Comparison of ENCODE assay signal across 27 mouse cellular contexts in the genomic region with DNA sequence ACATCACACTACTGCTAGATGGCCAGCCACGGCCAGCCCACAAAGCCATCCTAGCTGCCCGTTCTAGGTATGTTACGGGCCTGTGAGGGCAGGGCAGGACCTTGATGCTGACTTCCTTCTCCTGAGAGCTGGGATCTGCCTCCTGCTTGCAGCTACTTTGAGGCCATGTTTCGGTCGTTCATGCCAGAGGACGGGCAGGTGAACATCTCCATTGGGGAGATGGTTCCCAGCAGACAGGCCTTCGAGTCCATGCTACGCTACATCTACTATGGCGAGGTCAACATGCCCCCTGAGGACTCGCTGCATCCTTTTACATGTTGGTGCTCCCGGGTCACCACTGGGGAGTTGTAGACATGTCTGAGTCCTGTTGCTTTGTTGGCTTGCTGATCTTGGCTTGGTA. TPM values are rescaled to one million over a fixed set of nuclear protein-coding genes. Genes with fewer than 3 reads are reported as not detected.
"Had no signal": no experiment of that assay in that cellular context is flagged by ENCODE, and none has a peak within 500 bp of the region (broad histone marks: within the 10 kb centered on the region; RNA-seq: fewer than 3 reads in every experiment).

No protein-coding gene starts in this region.

- DNase-seq: gastrocnemius, postnatal 14 days; gastrocnemius, postnatal 36 days; heart, adult 18-20 months; heart, postnatal 14 days; heart, postnatal 36 days; kidney, adult 11 months; kidney, adult 2 months; kidney, adult 9 months; kidney, postnatal 14 days; kidney, postnatal 36 days; layer of hippocampus, adult 9-11 months; layer of hippocampus, postnatal 36 days; left cerebral cortex, postnatal 4 days had no signal

- H3K4me3 ChIP-seq: heart, embryonic 10.5 days; heart, embryonic 13.5 days; heart, embryonic 15.5 days; hindbrain, embryonic 13.5 days; hindbrain, embryonic 15.5 days; kidney, embryonic 15.5 days; limb, embryonic 13.5 days; limb, embryonic 15.5 days; liver, embryonic 12.5 days had no signal

- H3K4me1 ChIP-seq: heart, embryonic 13.5 days; heart, embryonic 15.5 days; limb, embryonic 13.5 days had no signal

- H3K27ac ChIP-seq: heart, embryonic 10.5 days; heart, embryonic 13.5 days; heart, embryonic 15.5 days; hindbrain, embryonic 13.5 days; hindbrain, embryonic 15.5 days; hindbrain, postnatal 0 days; kidney, embryonic 15.5 days; kidney, postnatal 0 days; limb, embryonic 13.5 days; limb, embryonic 15.5 days; liver, embryonic 12.5 days; liver, embryonic 14.5 days had no signal

- H3K27me3 ChIP-seq: heart, embryonic 13.5 days; heart, embryonic 15.5 days; hindbrain, embryonic 13.5 days; hindbrain, embryonic 15.5 days; kidney, embryonic 15.5 days; limb, embryonic 13.5 days; limb, embryonic 15.5 days; liver, embryonic 12.5 days had no signal

- H3K4me2 ChIP-seq: heart, embryonic 13.5 days; heart, embryonic 15.5 days; hindbrain, embryonic 13.5 days; hindbrain, embryonic 15.5 days; kidney, embryonic 15.5 days; limb, embryonic 13.5 days; limb, embryonic 15.5 days; liver, embryonic 12.5 days had no signal

- ATAC-seq: hindbrain, postnatal 0 days; intestine, embryonic 16.5 days; liver, embryonic 12.5 days had no signal

- H3K9ac ChIP-seq: heart, embryonic 13.5 days; heart, embryonic 15.5 days; hindbrain, embryonic 13.5 days; hindbrain, embryonic 15.5 days; kidney, embryonic 15.5 days; limb, embryonic 13.5 days; limb, embryonic 15.5 days; liver, embryonic 12.5 days; liver, embryonic 14.5 days had no signal

- H3K9me3 ChIP-seq: heart, embryonic 10.5 days; heart, embryonic 13.5 days; heart, embryonic 15.5 days; hindbrain, embryonic 13.5 days; hindbrain, embryonic 15.5 days; kidney, embryonic 15.5 days; limb, embryonic 13.5 days; limb, embryonic 15.5 days; liver, embryonic 12.5 days had no signal

RNA-seq across cellular contexts. Expression of gene Lrrc74b, which starts 36.9 kb away (rescaled TPM):
- polyA plus RNA-seq: limb, embryonic 13.5 days; limb, embryonic 15.5 days; liver, adult 2 months; liver, embryonic 12.5 days had no signal

RNA-seq across cellular contexts. Expression of gene P2rx6, which starts 37.5 kb away (rescaled TPM):
- polyA plus RNA-seq: liver, adult 2 months had no signal
